Mouse (Mus musculus): ENCODE measurements around the gene Dennd5a.

GRCm38 (mm10) chr7:109859354-109859753 is 100.9 kb downstream of the Dennd5a start:
- TF ChIP-seq CTCF (IDR thresholded peaks at IDR 0.05; ENCODE audit: low read depth) = no peak
- no peak for TF ChIP-seq EP300 (optimal IDR thresholded peaks at IDR 0.05)

All from stomach, postnatal 0 days (tissue).